Mouse (Mus musculus) cerebellum, adult 11 months (tissue): ENCODE measurements around the gene Hist1h4c.

Source experiments
- DNase-seq: peaks from one replicate; pipeline ENCODE4 v3.0.0; 2022

The Hist1h4c gene

DNA sequence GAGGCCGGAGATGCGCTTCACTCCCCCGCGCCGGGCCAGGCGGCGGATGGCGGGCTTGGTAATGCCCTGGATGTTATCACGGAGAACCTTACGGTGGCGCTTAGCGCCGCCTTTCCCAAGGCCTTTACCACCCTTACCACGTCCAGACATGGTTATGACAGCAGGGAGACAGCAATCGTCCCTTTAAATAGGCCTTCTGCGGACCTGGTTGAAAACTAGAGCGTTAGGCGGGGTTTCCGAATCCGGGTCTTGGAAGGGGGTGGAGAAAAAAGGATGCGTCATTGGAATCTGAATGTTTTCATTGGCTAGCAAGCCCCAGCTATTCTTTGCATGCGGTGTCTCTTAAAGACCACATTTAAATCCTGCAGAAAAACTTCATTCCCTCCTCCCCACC is at the start of gene Hist1h4c:
Gene Hist1h4c (minus strand): TSS at position 155 of the 394 bp plus-strand sequence.
- DNase-seq = peak; percentile 98

GRCm38 (mm10) chr13:23747892-23748288 is 49.6 kb upstream of the Hist1h4c start:
- DNase-seq = no peak

GRCm38 (mm10) chr13:23747081-23747891 is 49.0 kb upstream of the Hist1h4c start:
- DNase-seq = no peak

DNA sequence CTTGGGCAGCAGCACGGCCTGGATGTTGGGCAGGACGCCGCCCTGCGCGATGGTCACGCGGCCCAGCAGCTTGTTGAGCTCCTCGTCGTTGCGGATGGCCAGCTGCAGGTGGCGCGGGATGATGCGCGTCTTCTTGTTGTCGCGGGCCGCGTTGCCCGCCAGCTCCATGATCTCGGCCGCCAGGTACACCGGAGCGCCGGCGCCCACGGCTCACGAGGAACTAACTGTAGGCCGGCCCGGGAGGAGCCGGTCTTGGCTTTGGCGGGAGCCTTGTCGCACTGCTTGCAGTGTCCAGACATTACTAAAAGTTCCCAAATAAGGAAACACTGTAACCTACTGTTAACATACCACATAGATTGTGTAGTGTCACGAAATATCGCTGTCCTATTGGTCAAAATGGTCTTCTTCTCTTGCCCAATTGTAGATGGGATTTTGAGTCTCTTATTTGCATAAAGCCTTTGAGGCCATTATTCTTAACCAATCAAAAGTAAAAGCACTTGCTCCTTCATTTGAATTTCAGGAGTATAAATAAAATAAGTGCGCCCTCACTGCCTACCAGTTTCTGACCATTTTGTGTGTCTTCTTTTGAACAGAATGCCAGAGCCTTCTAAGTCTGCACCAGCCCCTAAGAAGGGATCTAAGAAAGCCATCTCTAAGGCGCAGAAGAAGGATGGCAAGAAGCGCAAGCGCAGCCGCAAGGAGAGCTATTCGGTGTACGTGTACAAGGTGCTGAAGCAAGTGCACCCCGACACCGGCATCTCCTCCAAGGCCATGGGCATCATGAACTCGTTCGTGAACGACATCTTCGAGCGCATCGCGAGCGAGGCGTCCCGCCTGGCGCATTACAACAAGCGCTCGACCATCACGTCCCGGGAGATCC is 48.2 kb upstream of the Hist1h4c start, which contains the start of gene Hist1h2bb:
Gene Hist1h2bb (plus strand): TSS at position 534 of the 880 bp plus-strand sequence.
- DNase-seq = peak; percentile 70

DNA sequence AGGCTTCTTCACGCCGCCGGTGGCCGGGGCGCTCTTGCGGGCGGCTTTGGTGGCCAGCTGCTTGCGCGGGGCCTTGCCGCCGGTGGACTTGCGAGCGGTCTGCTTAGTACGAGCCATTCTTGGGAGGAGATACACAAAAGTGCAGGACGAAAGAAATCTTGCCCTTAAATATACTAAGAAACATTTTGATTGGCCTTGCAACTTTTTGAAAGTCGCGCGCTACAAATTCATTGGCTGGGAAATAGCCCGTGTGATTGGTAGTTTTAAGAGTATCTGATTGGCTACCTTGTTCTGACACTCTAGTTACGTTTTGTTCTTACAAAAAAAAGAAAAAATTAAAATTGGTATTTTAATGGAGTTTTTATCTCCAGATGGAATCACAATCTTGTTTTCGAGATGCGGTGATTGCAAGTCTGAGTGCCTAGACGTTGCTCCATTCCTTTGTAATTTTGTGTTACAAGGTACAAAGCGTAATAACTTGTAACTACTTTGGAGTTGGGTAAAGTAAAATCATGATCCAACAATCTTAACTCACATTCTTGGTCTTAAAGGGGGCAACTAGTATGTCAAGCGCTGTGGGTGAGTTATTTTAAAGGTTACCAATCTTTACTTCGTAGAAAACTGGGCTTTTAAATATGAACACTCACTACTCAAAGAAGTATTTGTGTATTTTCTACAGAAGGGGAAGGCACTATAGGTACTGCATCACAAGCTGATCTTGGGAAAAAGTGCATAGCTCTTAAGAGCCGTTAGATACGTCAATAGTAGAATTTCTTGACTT is 47.3 kb upstream of the Hist1h4c start, which contains the start of gene Hist1h3c:
Gene Hist1h3c (minus strand): TSS at position 222 of the 781 bp plus-strand sequence.
- DNase-seq = peak; percentile 70

DNA sequence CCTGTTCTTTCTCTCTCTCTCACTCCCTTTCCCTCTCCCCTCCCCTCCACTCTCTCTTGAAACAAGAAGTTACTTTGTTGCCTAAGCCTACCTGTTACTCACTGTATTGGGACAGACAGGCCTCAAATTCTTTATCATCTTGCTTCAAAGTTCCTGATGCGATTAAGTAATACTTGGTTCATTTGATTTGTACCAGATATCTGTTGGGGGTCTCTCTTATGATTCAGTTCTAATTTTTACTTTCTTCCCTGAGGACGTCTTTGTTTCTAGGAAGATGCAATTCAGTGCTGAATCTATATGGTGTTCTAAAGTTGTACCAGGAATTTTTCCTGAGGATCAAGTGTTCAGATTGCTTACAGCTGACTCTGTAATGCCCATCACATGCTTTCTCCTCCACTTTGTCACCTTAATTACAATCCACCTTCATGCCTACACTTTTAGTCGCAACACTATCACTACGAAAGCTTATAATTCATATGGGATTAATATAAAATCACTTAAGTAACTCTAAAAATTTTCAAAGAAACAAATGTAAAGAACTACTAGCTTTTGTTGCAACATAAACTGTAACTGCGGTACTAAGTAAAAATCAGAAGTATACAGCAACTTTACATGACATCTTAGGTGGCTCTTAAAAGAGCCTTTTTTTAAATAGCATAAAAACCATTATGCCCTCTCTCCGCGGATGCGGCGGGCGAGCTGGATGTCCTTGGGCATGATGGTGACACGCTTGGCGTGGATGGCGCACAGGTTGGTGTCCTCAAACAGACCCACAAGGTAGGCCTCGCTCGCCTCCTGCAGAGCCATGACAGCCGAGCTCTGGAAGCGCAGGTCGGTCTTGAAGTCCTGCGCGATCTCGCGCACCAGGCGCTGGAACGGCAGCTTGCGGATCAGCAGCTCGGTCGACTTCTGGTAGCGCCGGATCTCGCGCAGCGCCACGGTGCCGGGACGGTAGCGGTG is 46.4 kb upstream of the Hist1h4c start:
- DNase-seq = no peak

- no peak for DNase-seq
These were observed 45.7 kb upstream of the Hist1h4c start for GRCm38 (mm10) chr13:23743963-23744362.

GRCm38 (mm10) chr13:23743215-23743614 is 45.0 kb upstream of the Hist1h4c start:
- DNase-seq = no peak

DNA sequence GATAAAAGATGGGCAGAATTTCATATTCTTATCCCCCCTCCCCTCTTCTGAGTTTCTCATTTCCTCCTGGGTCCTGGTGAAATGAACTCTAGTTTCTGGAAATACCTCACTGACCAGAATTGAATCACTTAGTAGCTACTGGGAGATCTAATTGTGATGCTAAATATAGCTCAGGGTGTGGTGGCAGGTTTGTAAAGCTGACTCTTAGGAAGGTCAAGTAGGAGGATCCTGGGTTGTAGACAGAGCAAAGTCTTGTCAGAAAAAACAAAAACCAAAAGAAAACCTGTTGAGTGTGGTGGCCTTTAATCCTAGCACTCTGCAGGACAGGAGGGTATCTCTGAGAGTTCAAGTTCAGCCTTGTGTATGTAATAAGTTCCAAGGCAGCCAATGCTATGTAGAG is 43.8 kb upstream of the Hist1h4c start:
- DNase-seq = no peak

- no peak for DNase-seq
These were observed 42.7 kb upstream of the Hist1h4c start for GRCm38 (mm10) chr13:23740910-23741309.

GRCm38 (mm10) chr13:23740256-23740840 is 42.1 kb upstream of the Hist1h4c start:
- DNase-seq = no peak

GRCm38 (mm10) chr13:23739922-23740252 is 41.6 kb upstream of the Hist1h4c start:
- no peak for DNase-seq

- DNase-seq = peak; percentile 84
These were observed 41.0 kb upstream of the Hist1h4c start for GRCm38 (mm10) chr13:23739069-23739921.

DNA sequence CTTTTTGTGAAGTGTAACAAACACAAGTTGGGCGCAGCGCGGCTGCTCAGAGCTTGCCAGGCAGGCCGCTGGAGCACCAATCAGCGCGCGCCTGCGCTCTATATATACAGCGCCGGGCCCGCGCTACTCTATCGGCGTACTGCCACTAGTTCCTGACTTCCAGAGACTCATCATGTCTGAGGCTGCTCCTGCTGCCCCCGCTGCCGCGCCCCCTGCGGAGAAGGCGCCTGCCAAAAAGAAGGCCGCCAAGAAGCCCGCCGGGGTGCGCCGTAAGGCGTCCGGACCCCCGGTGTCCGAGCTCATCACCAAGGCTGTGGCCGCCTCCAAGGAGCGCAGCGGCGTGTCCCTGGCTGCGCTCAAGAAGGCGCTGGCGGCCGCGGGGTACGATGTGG is 40.4 kb upstream of the Hist1h4c start, which contains the start of gene Hist1h1c:
Gene Hist1h1c (plus strand): TSS at position 132 of the 392 bp plus-strand sequence.
- DNase-seq = peak; percentile 74

GRCm38 (mm10) chr13:23738041-23738440 is 39.8 kb upstream of the Hist1h4c start:
- peak; percentile 16 for DNase-seq

GRCm38 (mm10) chr13:23737091-23737490 is 38.8 kb upstream of the Hist1h4c start:
- no peak for DNase-seq

DNA sequence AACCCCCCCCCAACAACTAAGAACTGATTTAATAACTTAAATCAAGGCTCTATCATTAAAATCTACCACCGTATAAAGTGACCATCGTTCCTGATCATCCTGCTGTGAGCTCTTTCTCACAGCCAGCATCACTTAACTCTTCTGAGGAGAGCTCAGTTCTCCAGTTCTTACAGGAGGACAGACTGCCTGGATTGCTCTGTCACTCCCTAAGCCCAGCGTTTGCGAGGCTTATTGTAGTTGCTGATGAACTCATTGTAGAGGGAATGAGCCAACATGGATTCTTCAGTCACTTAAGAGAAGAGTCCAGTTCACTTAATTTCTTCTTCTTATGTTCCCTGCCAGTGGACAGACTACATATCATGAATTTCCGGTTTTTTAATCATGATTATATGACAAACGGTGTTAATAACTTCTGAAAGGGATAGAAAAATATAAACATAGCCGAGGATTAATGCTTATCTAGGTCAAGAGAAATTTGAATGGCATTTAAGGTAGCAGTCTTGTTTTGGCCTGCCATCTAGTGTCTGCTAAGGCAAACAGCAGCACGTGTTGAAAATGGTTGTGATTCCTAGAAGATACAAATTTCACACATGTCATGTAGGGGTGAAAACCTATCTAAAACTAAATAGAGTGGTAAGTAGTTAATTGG is 34.0 kb upstream of the Hist1h4c start:
- DNase-seq = no peak

DNA sequence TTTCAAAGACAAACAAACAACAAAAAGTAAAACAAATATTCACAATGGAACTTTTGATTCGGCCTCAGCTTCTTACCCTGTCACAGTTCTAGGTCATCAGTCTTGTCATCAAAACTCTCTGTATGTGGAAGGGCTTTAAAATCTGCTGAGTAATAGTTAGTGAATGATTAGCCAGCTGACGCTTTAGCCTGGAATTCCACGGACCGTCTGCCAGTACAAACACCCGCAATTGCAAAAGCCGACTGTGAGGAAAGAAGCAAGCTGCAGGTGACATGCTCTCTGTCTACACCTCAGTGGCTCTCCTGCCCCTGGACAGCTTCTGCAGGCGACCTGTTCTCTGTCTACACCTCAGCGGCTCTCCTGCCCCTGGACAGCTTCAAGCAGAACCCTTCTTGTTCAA is 32.2 kb upstream of the Hist1h4c start:
- DNase-seq = no peak

DNA sequence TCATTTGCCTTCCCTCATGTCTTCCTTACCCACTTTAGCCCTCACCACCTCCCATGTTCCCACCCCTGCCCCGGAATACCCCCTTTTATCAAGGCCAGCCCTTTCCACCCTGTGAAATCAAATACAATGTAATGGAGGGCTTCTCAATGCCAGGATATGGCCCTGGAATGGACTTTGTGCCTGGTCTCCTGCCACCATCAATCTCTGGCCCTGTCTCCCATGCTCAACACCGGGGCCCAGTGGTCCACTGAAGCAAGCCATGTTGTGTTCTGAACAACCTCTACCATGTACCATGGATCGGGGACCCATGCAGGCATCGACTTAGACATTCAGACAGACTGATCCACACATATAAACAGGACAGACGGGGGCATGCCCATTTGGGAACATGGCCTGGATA is 31.5 kb upstream of the Hist1h4c start:
- DNase-seq = no peak

DNA sequence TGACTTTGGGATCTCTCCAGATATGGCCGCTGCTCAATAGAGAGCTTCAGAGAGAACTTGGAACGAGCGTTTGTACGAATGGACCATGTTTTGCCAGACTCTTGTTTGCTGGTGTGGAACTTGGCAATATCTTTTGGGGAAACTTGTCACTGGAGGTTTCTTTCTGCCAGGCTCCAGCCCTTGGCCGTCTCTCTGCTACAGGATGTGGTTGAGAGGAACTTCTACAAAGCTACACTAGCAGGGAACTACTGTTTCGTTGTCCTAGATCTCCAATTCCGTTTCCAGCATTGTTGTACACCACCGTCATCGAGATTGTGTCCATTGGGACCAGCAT is 30.9 kb upstream of the Hist1h4c start:
- no peak for DNase-seq
